Mouse (Mus musculus) heart, postnatal 0 days (tissue): ENCODE measurements around the gene Tmprss4. TPM values are rescaled to one million over a fixed set of nuclear protein-coding genes. Genes with fewer than 3 reads are reported as not detected.

Experiments
- ATAC-seq: fragments of 200-750 bp; cut with Nextera tagmentation; 2 replicates; pipeline ENCODE4 v1.8.0; 2017; ENCODE audit warnings: low read depth, moderate number of reproducible peaks, moderate library complexity; ENCODE audit not compliant: insufficient read depth
- DNase-seq: peaks from one replicate; pipeline ENCODE4 v3.0.0-alpha.2; 2016; ENCODE audit warnings: low spot score
- H3K27ac ChIP-seq: fragments of 300-500 bp; sonication (generic); 2 replicates; pipeline ENCODE4 v1.5.1; 2014; ENCODE audit warnings: low read depth, mild to moderate bottlenecking
- H3K27me3 ChIP-seq: fragments of 300-500 bp; sonication (generic); 2 replicates; pipeline ENCODE4 v1.6.1; 2014; ENCODE audit warnings: low read length, mixed read lengths; ENCODE audit not compliant: control insufficient read depth, insufficient read depth
- H3K36me3 ChIP-seq: fragments of 300-500 bp; sonication (generic); replicated peaks from 2 replicates; pipeline ENCODE4 v1.6.1; 2014; ENCODE audit warnings: low read length, mixed read lengths; ENCODE audit not compliant: control insufficient read depth, insufficient read depth
- H3K4me1 ChIP-seq: fragments of 300-500 bp; sonication (generic); 2 replicates; pipeline ENCODE4 v1.6.1; 2014; ENCODE audit warnings: antibody characterized with exemption; ENCODE audit not compliant: control insufficient read depth, insufficient read depth
- H3K4me2 ChIP-seq: fragments of 300-500 bp; sonication (generic); 2 replicates; pipeline ENCODE4 v1.6.1; 2014; ENCODE audit warnings: low read depth, mild to moderate bottlenecking, low read length, moderate library complexity
- H3K4me3 ChIP-seq: fragments of 300-500 bp; sonication (generic); 2 replicates; pipeline ENCODE4 v1.5.1; 2014; ENCODE audit warnings: low read depth, low read length
- H3K9ac ChIP-seq: fragments of 300-500 bp; sonication (generic); replicated peaks from 2 replicates; pipeline ENCODE4 v1.6.1; 2014; ENCODE audit warnings: low read depth, low read length, mixed read lengths
- H3K9me3 ChIP-seq: fragments of 300-500 bp; sonication (generic); replicated peaks from 2 replicates; pipeline ENCODE4 v1.6.1; 2016; ENCODE audit warnings: low read length; ENCODE audit not compliant: control insufficient read depth
- CTCF ChIP-seq: IDR thresholded peaks from 2 replicates; pipeline ENCODE4 v1.5.1; 2016; ENCODE audit warnings: antibody characterized with exemption, control low read depth, low read depth
- EP300 ChIP-seq: IDR thresholded peaks from 2 replicates; pipeline ENCODE4 v1.6.1; 2016; ENCODE audit warnings: antibody characterized with exemption, low read depth
- WGBS: fragments of 180-500 bp; shearing (Covaris S2); extraction: QIAGEN DNeasy Blood & Tissue Kit; methylation state at CpG from one replicate; pipeline ENCODE4 v1.1.7; 2014; 5-methylcytosine and 5-hydroxymethylcytosine counted together
- polyA plus RNA-seq: library from polyadenylated mRNA; unstranded; fragments of >200 nt; fragmentation: Nextera tagmentation; extraction: Ambion mirVana; gene quantifications from 2 replicates; pipeline ENCODE4 v1.2.1, GENCODE M21; 2015
- total RNA-seq: library from RNA; depleted of rRNA; stranded (reverse); fragments of >200 nt; gene quantifications from 2 replicates; pipeline ENCODE4 v1.2.3, GENCODE M21; 2014; ENCODE audit warnings: low replicate concordance

Gene Tmprss4
- total and polyA plus RNA-seq, 2 experiments from 2014 or later, result not detected

GRCm38 (mm10) chr9:45167903-45168302, 36.0 kb downstream of the Tmprss4 start:
- Histone ChIP-seq H3K27ac (no peak overlapping the region), H3K4me2 (no peak overlapping the region), H3K36me3 (no peaks in the 10 kb centered on the region), H3K9ac (no peak overlapping the region), H3K4me1 (no peaks in the 10 kb centered on the region), H3K4me3 (no peak overlapping the region), H3K27me3 (no peaks in the 10 kb centered on the region), H3K9me3 (peaks cover 3% of the 10 kb centered on the region; the same call in 1 of the 2 replicates)
- 49% methylated on average over 5 of the region's 5 CpGs for WGBS
- ATAC-seq (no peak), DNase-seq (no peak)
- TF ChIP-seq CTCF (no peak), EP300 (no peak)

DNA sequence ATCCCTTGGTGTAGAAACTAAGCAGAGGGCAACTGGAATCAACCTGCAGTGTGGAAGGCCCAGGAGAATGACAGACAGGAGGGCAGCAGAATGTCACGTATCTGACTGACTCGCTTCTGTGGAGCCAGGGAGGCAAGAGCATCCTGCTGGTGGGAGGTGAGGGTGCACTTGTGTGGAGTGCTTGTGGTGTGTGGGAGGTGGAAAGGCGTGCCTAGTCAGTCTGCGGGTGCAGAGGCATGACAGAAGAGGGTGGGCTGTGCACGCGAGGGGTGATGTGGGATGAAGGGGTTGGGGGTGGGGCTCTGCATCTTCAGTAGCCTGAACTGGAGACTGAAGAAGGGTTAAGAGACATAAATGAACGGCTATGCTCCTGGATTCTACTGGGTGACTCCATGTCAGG, 50.5 kb downstream of the Tmprss4 start:
- no peak for DNase-seq

DNA sequence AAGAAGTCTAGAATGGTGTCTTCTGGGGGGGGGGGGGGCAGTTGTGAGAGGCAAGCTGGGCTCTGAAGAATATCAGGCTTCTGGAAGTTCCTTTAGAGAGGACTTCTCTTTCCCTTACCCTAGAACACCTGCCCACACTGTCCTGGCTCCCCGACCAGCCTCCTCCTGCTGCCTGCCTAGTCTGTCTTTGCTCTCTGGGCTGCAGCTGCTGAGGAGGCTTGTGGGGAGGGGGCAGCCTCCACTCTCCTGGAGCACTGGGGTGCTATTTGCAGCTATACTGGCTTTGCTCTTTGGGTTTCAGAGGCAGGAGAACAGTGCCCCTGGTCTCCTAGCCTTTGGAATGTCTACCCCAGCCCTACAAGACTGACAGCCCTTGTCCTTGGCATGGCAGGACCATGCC, 53.0 kb downstream of the Tmprss4 start:
- peaks cover 47% of the 10 kb centered on the region for H3K27me3 ChIP-seq
- WGBS, result 67% methylated on average over 1 of the region's 1 CpGs

More for the DNA sequence above, 50.5 kb downstream of the Tmprss4 start:
- H3K36me3 ChIP-seq, result no peaks in the 10 kb centered on the region
- H3K27ac ChIP-seq, result no peak overlapping the region
- no peaks in the 10 kb centered on the region for H3K4me1 ChIP-seq
- WGBS, result 51% methylated on average over 7 of the region's 7 CpGs
- TF ChIP-seq CTCF (no peak), EP300 (no peak)
- H3K27me3 ChIP-seq, result peaks cover 22% of the 10 kb centered on the region; the same call in 1 of the 2 replicates
- no peaks in the 10 kb centered on the region for H3K9me3 ChIP-seq
- no peak overlapping the region for H3K4me2 ChIP-seq
- H3K9ac ChIP-seq, result no peak overlapping the region
- no peak overlapping the region for H3K4me3 ChIP-seq
- no peak for ATAC-seq

GRCm38 (mm10) chr9:45146267-45146597, 57.7 kb downstream of the Tmprss4 start:
- no peaks in the 10 kb centered on the region for H3K4me1 ChIP-seq
- H3K36me3 ChIP-seq, result no peaks in the 10 kb centered on the region
- TF ChIP-seq CTCF (peak; percentile 81), EP300 (no peak)
- H3K27ac ChIP-seq, result no peak overlapping the region
- ATAC-seq (no peak), DNase-seq (peak; percentile 39)
- H3K9ac ChIP-seq, result no peak overlapping the region
- peak overlapping the region; percentile 55 for H3K4me2 ChIP-seq
- no peaks in the 10 kb centered on the region for H3K9me3 ChIP-seq
- peaks cover 86% of the 10 kb centered on the region for H3K27me3 ChIP-seq
- 3% methylated on average over 5 of the region's 5 CpGs for WGBS
- peak overlapping the region; percentile 34 for H3K4me3 ChIP-seq

More for the DNA sequence above, 53.0 kb downstream of the Tmprss4 start:
- Histone ChIP-seq H3K4me1 (no peaks in the 10 kb centered on the region), H3K4me2 (no peak overlapping the region), H3K27ac (no peak overlapping the region), H3K4me3 (no peak overlapping the region), H3K9ac (no peak overlapping the region), H3K9me3 (no peaks in the 10 kb centered on the region), H3K36me3 (no peaks in the 10 kb centered on the region)
- no peak for TF ChIP-seq EP300
- TF ChIP-seq CTCF, result no peak
- DNase-seq, result no peak
- no peak for ATAC-seq

- no peak for TF ChIP-seq CTCF
- no peak for TF ChIP-seq EP300
- ATAC-seq, result no peak
- H3K27ac ChIP-seq, result no peak overlapping the region
- DNase-seq, result no peak
- H3K4me1 ChIP-seq, result no peaks in the 10 kb centered on the region
- H3K9me3 ChIP-seq, result no peaks in the 10 kb centered on the region
- WGBS, result 4% methylated on average over 27 of the region's 27 CpGs
- H3K9ac ChIP-seq, result no peak overlapping the region
- H3K27me3 ChIP-seq, result peaks cover 89% of the 10 kb centered on the region
- peak overlapping the region; percentile 34 for H3K4me3 ChIP-seq
- H3K4me2 ChIP-seq, result peak overlapping the region; percentile 55
- H3K36me3 ChIP-seq, result no peaks in the 10 kb centered on the region
Measured at GRCm38 (mm10) chr9:45145533-45146266, 58.2 kb downstream of the Tmprss4 start.

GRCm38 (mm10) chr9:45142686-45143085, 61.2 kb downstream of the Tmprss4 start:
- DNase-seq (no peak), ATAC-seq (no peak)
- no peak overlapping the region for H3K9ac ChIP-seq
- no peaks in the 10 kb centered on the region for H3K36me3 ChIP-seq
- H3K27me3 ChIP-seq, result peaks cover 96% of the 10 kb centered on the region
- H3K9me3 ChIP-seq, result no peaks in the 10 kb centered on the region
- H3K4me3 ChIP-seq, result no peak overlapping the region
- peaks cover 5% of the 10 kb centered on the region; the same call in 1 of the 2 replicates for H3K4me1 ChIP-seq
- no peak overlapping the region for H3K4me2 ChIP-seq
- TF ChIP-seq CTCF (no peak), EP300 (no peak)
- 48% methylated on average over 3 of the region's 3 CpGs for WGBS
- no peak overlapping the region for H3K27ac ChIP-seq
